Mouse (Mus musculus) olfactory bulb, adult 2 months (tissue): ENCODE results near the gene Efna4.

Experiments
- CTCF ChIP-seq: fragments of 200-500 bp; IDR thresholded peaks from 2 replicates; pipeline ENCODE4 v1.5.1; 2012; ENCODE audit warnings: low read depth, mild to moderate bottlenecking, low read length, moderate library complexity; ENCODE audit not compliant: insufficient read depth
- POLR2A ChIP-seq: fragments of 200-500 bp; IDR thresholded peaks from 2 replicates; pipeline ENCODE4 v1.6.1; 2012; ENCODE audit warnings: mild to moderate bottlenecking, low read depth, low read length, moderate library complexity; ENCODE audit not compliant: insufficient read depth

DNA sequence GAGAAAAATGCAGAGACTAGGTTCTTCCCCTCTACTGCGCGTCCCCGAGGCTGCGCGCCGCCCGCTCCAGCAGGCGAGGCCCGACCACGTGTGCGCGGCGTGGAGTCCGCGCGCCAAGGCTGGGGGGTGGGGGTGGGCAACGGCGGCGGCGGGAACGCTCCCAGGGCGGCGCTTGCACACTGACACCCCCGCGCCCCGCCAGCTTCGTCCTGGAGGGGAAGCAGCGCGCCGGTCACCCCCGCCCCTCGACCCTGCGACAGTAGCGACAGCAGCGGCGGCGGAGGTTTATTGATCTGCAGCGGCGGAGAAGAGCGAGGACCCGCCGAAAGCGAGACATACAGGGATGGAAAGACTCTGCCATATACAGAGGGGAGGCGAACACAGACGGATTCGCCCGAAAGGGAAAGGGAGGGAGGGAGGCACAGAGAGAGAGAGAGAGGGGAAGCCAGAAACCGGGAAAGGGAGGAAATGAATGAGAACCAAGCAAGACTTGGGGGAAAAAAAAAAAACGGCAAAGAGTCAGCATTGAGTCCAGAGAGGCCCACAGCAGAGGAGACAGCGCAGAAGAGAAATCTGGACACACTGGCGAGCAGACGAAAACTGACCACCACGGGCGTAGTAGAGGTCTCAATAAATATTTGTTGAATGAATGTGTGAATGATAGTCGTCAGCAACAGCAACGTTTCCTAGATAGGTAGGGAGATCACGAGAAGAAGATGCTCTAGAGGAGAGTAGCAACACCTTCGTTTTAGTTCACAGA, 18.1 kb downstream of the Efna4 start:
- no peak for TF ChIP-seq POLR2A
- TF ChIP-seq CTCF, result no peak
